Mouse (Mus musculus): ENCODE data around the gene Gsg1l.

DNA sequence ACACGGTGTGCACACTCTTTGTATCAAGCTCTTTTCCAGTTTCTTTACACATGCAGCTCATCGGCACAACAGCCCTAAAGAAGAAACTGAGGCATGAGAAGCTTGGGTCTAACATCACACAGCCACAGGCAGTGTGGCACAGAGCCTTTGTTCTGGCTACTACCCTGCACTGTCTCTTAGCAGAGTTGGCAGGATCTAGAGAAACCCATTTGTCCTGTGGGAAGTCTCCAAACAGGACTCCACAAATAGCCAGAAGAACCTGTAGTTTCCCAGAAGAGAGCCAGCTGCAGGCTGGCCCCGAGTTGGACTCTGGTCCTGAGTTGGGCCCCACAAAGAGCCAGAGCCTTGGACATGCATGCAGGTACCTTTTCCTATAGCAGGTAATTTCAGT lies 49.9 kb downstream of the Gsg1l start:
- TF ChIP-seq CTCF (IDR thresholded peaks at IDR 0.05; ENCODE audit: low read depth): no peak
- TF ChIP-seq EP300 (IDR thresholded peaks at IDR 0.05; ENCODE audit: low read depth): no peak
